Mouse (Mus musculus) embryonic facial prominence, embryonic 14.5 days (tissue): ENCODE measurements at regions not wholly inside any gene's neighbourhood (a gene's known extent, or its start where the extent isn't known, plus 50 kb on each side); places are given as distances from the start of the nearest gene placed in this dataset.

ENCODE experiments used
- ATAC-seq: fragments of 200-750 bp; cut with Nextera tagmentation; 2 replicates; pipeline ENCODE4 v1.8.0; 2017; ENCODE audit warnings: low read depth, moderate number of reproducible peaks, moderate TSS enrichment
- DNase-seq: peaks from one replicate; pipeline ENCODE4 v3.0.0-alpha.2; 2015; ENCODE audit warnings: low spot score
- H3K27ac ChIP-seq: fragments of 300-500 bp; sonication (generic); replicated peaks from 2 replicates; pipeline ENCODE4 v1.5.1; 2014; ENCODE audit warnings: low read depth, mild to moderate bottlenecking, low read length, moderate library complexity
- H3K27me3 ChIP-seq: fragments of 300-500 bp; sonication (generic); replicated peaks from 2 replicates; pipeline ENCODE4 v1.6.1; 2014; ENCODE audit warnings: low read length; ENCODE audit not compliant: control insufficient read depth, insufficient read depth
- H3K36me3 ChIP-seq: fragments of 300-500 bp; sonication (generic); 2 replicates; pipeline ENCODE4 v1.6.1; 2014; ENCODE audit warnings: low read length, mixed read lengths; ENCODE audit not compliant: control insufficient read depth, insufficient read depth
- H3K4me1 ChIP-seq: fragments of 300-500 bp; sonication (generic); 2 replicates; pipeline ENCODE4 v1.6.1; 2014; ENCODE audit warnings: antibody characterized with exemption, low read length; ENCODE audit not compliant: control insufficient read depth, insufficient read depth
- H3K4me2 ChIP-seq: fragments of 300-500 bp; sonication (generic); 2 replicates; pipeline ENCODE4 v1.6.1; 2014; ENCODE audit warnings: low read depth, mild to moderate bottlenecking, low read length, moderate library complexity, mixed read lengths
- H3K4me3 ChIP-seq: fragments of 300-500 bp; sonication (generic); 2 replicates; pipeline ENCODE4 v1.5.1; 2014; ENCODE audit warnings: low read depth, mild to moderate bottlenecking, low read length
- H3K9ac ChIP-seq: fragments of 300-500 bp; sonication (generic); 2 replicates; pipeline ENCODE4 v1.6.1; 2014; ENCODE audit warnings: low read depth, mild to moderate bottlenecking, low read length, moderate library complexity, mixed read lengths
- H3K9me3 ChIP-seq: fragments of 300-500 bp; sonication (generic); 2 replicates; pipeline ENCODE4 v1.6.1; 2016; ENCODE audit warnings: low read length; ENCODE audit not compliant: control insufficient read depth
- WGBS: fragments of 180-500 bp; shearing (Covaris S2); extraction: QIAGEN DNeasy Blood & Tissue Kit; methylation state at CpG from one replicate; pipeline ENCODE4 v1.1.7; 2014; 5-methylcytosine and 5-hydroxymethylcytosine counted together

DNA sequence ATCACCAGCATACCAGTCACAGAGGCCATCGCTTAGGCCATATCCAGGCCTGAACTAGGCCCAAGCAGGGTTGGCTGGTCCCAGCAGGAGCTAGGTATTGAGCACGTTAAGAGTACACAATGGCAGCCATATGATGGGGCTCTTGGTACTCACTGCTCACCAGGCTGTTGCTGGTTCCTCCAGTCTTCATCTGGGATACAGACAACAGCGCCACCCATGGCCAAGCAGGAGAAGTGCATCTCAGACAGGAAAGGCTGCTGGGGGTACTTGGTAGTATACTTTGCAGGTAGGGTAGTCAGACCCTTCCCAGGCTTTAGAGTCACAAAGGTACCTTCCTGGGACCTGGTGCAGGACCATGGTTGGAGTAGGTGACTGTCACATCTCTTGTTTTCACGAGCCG lies 441.1 kb upstream of the Zmiz1 start:
- Histone ChIP-seq H3K4me3 (no peak overlapping the region), H3K9ac (no peak overlapping the region), H3K27me3 (no peaks in the 10 kb centered on the region), H3K4me1 (peaks cover 40% of the 10 kb centered on the region), H3K4me2 (no peak overlapping the region), H3K9me3 (no peaks in the 10 kb centered on the region), H3K36me3 (no peaks in the 10 kb centered on the region), H3K27ac (no peak overlapping the region)
- DNase-seq (no peak), ATAC-seq (no peak)
- WGBS = 76% methylated on average over 5 of the region's 5 CpGs

DNA sequence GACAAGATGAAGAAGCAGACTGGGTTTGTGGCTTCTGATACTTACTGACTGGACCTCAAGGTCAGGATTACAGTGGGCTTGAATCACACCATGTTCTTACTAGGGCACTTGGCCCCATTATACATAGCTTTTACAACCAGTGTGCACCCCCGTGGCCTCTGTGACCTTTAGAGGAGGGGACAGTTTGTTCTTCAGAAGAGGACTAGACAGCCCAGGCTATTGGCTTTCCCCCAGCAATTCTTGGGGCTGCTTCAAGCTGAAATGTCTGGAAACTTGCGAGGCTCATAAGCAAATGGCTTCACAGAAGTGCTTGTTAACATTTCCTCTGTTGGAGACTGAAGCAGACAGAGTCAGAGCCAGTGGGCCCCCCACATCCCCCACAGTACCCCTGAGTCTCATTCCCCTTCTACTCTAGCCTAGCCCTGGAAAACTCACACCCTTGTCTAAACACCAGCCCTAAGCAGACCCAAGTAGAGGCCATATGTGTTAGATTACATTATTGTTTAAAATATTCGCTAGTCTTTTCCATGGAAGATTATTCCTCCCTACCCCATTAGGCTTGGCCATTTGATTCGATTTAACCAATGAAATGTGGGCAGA lies 439.6 kb upstream of the Zmiz1 start:
- peak overlapping the region; percentile 80 for H3K27ac ChIP-seq
- no peak overlapping the region for H3K4me3 ChIP-seq
- H3K4me1 ChIP-seq = peaks cover 48% of the 10 kb centered on the region
- H3K9ac ChIP-seq = no peak overlapping the region
- no peak overlapping the region for H3K4me2 ChIP-seq
- peak; percentile 58; the same call in 1 of the 2 replicates for ATAC-seq
- no peaks in the 10 kb centered on the region for H3K27me3 ChIP-seq
- no peaks in the 10 kb centered on the region for H3K9me3 ChIP-seq
- DNase-seq = peak; percentile 75
- H3K36me3 ChIP-seq = no peaks in the 10 kb centered on the region
- WGBS = 45% methylated on average over 4 of the region's 4 CpGs

DNA sequence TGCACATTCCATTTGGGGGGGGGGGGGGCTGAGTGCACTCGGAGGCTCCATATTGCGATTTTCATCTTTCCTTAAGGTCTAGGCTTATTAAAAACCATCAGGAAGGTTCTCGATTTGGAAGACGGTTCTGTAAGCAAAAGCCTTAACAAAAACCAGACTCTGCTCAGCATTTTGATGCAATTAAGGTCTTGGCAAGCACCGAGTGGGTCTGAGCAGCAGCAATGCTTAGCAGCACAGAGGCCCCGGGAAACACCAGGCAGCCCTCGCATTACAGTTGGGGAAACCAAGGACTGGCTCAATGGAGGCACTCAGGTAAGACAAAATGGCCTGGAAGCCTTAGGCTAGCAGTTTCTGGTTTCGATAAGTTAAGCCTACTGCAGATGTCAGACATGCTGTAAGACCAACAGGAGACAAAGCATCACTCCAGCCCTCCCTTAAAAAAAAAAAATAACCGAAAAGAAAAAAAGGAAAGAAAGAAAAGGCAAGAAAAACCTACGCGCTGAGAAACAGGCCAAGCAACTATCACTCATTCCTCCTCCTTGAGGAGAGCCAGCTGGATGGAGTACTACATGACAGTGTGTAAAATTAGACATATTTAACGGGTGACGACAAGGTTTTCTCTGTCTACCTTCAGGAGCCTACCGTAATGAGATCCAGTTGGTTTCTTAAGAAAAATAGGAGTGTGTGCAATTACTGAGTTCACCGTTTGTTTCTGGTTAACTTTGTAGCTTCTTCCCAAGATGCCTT lies 436.3 kb upstream of the Zmiz1 start:
- Histone ChIP-seq H3K4me1 (peaks cover 32% of the 10 kb centered on the region), H3K27ac (peak overlapping the region; percentile 84)
- ATAC-seq = peak; percentile 70

DNA sequence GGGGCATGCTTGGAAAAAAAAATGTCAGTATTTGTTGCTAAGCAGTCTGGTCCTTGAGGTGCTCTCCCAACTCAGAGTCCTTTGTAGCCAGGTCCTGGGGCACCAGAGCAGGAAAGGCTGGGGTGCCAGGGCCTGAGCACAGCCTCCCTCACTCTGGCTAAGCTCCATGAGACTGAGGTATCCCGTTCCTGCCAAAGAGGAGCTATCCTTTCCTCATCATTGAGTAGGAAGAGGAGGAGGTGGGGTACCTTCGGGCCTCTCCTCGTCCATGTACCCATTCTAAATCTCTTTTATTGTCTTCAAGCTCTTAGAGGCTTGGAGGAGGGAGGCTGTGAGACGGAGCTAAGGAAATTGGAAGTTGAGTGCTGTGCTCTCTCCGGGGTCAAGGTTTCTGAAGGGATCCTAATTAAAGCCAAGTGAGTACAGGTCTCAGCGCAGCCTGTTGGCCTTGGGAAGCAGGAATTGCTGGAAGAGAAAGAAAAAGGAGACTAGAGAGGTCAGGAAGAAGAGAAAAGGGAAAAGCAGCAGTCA lies 435.6 kb upstream of the Zmiz1 start:
- WGBS = 43% methylated on average over 6 of the region's 6 CpGs
- Histone ChIP-seq H3K4me2 (no peak overlapping the region), H3K4me3 (no peak overlapping the region), H3K27ac (peak overlapping the region; percentile 84), H3K4me1 (peaks cover 32% of the 10 kb centered on the region), H3K27me3 (no peaks in the 10 kb centered on the region), H3K9me3 (no peaks in the 10 kb centered on the region), H3K9ac (no peak overlapping the region), H3K36me3 (no peaks in the 10 kb centered on the region)
- no peak for DNase-seq
- ATAC-seq = no peak

More for the DNA sequence above, 436.3 kb upstream of the Zmiz1 start:
- no peak overlapping the region for H3K4me3 ChIP-seq
- no peaks in the 10 kb centered on the region for H3K27me3 ChIP-seq
- no peak overlapping the region; the same call in 1 of the 2 replicates for H3K4me2 ChIP-seq
- peak; percentile 92 for DNase-seq
- H3K36me3 ChIP-seq = no peaks in the 10 kb centered on the region
- H3K9ac ChIP-seq = no peak overlapping the region
- 30% methylated on average over 15 of the region's 15 CpGs for WGBS
- H3K9me3 ChIP-seq = no peaks in the 10 kb centered on the region

DNA sequence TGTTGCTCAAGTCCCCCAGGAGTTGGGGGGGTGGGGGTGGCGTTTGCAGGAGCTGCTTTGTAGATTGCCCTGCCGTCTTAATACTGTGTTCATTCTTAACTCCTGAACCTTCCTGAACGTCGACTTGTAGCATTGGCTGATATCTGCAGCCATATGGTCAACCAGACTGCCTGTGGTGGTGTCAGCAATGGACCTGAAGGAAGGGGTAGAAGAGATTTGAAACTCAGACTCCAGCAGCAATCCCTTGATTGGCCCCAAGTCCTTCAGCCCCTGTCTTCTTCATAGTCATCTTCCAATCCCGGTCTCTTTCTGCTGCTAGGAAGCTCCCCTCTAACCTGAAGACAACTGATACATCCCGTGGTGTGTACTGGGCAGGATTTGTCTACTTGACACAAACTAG lies 433.9 kb upstream of the Zmiz1 start:
- ATAC-seq = no peak
- H3K27ac ChIP-seq = no peak overlapping the region

DNA sequence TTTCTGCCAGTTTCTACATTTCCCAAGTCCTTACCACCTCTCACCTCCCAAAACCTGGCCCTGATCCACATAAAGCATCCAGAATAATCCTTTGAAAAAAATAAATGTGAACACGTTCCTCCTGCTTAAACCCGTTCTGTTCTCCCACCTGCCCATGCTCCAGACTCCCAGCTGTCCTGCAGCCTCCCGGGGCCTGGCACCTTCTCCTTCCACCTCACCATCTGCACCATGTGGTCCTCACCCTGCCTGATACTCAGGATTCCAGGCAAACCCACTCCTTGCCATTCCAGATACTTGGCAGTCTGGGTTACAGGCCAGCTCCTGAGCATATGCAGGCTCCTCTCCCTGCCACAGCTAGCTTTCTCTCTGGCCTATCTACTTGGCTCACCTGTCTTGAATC lies 431.9 kb upstream of the Zmiz1 start:
- no peak overlapping the region; the same call in 1 of the 2 replicates for H3K27ac ChIP-seq
- H3K36me3 ChIP-seq = no peaks in the 10 kb centered on the region
- H3K4me1 ChIP-seq = peaks cover 20% of the 10 kb centered on the region
- DNase-seq (no peak), ATAC-seq (no peak)
- H3K9ac ChIP-seq = no peak overlapping the region
- WGBS = 71% methylated on average over 3 of the region's 3 CpGs
- H3K9me3 ChIP-seq = no peaks in the 10 kb centered on the region
- H3K4me3 ChIP-seq = no peak overlapping the region
- no peak overlapping the region for H3K4me2 ChIP-seq
- no peaks in the 10 kb centered on the region for H3K27me3 ChIP-seq

More for the DNA sequence above, 433.9 kb upstream of the Zmiz1 start:
- no peak for DNase-seq
- no peak overlapping the region for H3K4me3 ChIP-seq
- no peaks in the 10 kb centered on the region for H3K27me3 ChIP-seq
- no peaks in the 10 kb centered on the region for H3K36me3 ChIP-seq
- no peak overlapping the region for H3K4me2 ChIP-seq
- 94% methylated on average over 6 of the region's 6 CpGs for whole genome bisulfite sequencing
- no peak overlapping the region for H3K9ac ChIP-seq
- H3K9me3 ChIP-seq = no peaks in the 10 kb centered on the region
- peaks cover 22% of the 10 kb centered on the region for H3K4me1 ChIP-seq

DNA sequence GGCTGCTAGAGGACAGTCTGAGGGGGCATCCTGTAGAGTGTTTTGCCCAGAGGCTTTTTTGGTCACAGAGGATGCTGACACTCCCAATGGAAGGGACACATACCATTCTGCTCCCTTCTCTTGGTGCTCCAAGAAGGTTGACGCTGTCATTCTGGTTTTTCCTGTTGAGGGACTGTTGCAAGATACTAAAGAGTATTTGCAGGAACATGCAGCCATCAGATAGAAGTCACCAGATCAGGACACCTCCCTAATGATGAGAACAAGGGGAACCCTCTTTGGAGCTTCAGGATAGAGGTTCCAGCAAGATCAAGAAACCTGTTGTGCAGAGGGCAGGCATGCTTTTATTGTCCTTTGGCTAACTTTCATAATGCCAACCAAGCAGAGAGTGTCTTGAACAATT lies 431.1 kb upstream of the Zmiz1 start:
- Histone ChIP-seq H3K4me3 (no peak overlapping the region), H3K36me3 (no peaks in the 10 kb centered on the region), H3K4me1 (peaks cover 19% of the 10 kb centered on the region), H3K27ac (no peak overlapping the region), H3K4me2 (no peak overlapping the region), H3K27me3 (no peaks in the 10 kb centered on the region), H3K9me3 (no peaks in the 10 kb centered on the region), H3K9ac (no peak overlapping the region)
- DNase-seq (peak; percentile 51), ATAC-seq (no peak)
- 89% methylated on average over 1 of the region's 1 CpGs for WGBS

DNA sequence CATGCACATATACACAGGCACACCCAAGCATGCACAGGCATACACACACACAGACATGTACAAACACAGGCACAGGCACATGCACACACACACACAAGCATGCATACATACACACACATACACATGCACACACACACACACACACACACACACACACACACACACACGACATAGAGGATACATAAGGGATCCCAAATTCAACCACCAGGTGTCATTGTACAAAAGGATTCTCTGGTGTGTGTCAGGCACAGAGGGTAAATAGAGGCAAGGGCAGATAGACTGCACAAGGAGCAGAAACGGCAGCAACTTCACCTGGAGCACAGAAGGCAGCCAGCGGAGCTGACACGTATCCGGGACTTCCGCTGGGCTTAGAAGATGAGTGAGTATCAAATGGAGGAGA lies 428.1 kb upstream of the Zmiz1 start:
- H3K4me2 ChIP-seq = no peak overlapping the region
- H3K9me3 ChIP-seq = no peaks in the 10 kb centered on the region
- H3K27me3 ChIP-seq = no peaks in the 10 kb centered on the region
- H3K9ac ChIP-seq = no peak overlapping the region
- ATAC-seq (no peak), DNase-seq (no peak)
- 86% methylated on average over 6 of the region's 6 CpGs for WGBS
- no peak overlapping the region for H3K4me3 ChIP-seq
- no peaks in the 10 kb centered on the region for H3K36me3 ChIP-seq
- peaks cover 11% of the 10 kb centered on the region; the same call in 1 of the 2 replicates for H3K4me1 ChIP-seq
- no peak overlapping the region for H3K27ac ChIP-seq
